Mouse (Mus musculus) 3134 (cell line): ENCODE results near the gene Olfml2a.

Experiments used
- DNase-seq: peaks from one replicate; pipeline ENCODE4 v3.0.0-alpha.2; 2011; ENCODE audit warnings: low spot score; ENCODE audit not compliant: insufficient read length; ENCODE audit errors: extremely low read depth

Gene Olfml2a

GRCm38 (mm10) chr2:38977837-38978236, 46.1 kb downstream of the Olfml2a start:
- no peak for DNase-seq

- DNase-seq: no peak
These were observed 51.7 kb downstream of the Olfml2a start for GRCm38 (mm10) chr2:38983456-38983855.

- peak; percentile 90 for DNase-seq
These were observed 54.8 kb downstream of the Olfml2a start for GRCm38 (mm10) chr2:38986580-38986979.

DNA sequence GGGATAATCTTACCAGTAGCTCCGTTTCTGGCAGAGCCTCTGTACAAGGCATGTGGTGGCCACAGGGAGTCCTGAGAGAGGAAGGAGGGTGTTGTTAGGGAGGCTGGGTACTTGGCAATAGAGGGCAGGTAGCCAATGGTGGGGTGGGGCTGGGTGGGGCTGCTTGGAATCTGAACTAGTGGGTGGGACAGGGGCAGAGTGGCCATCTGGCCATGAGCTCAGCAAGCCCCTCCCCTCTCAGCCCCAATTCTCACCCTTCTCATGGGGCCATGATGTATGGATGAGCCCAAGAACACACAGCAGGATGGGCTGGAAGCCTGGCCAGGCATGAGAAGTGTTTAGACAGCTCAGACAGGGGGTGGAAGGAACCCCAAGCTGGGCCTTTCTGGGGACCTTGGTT, 55.6 kb downstream of the Olfml2a start:
- peak; percentile 86 for DNase-seq

GRCm38 (mm10) chr2:38987803-38988510, 56.2 kb downstream of the Olfml2a start:
- DNase-seq: peak; percentile 81

DNA sequence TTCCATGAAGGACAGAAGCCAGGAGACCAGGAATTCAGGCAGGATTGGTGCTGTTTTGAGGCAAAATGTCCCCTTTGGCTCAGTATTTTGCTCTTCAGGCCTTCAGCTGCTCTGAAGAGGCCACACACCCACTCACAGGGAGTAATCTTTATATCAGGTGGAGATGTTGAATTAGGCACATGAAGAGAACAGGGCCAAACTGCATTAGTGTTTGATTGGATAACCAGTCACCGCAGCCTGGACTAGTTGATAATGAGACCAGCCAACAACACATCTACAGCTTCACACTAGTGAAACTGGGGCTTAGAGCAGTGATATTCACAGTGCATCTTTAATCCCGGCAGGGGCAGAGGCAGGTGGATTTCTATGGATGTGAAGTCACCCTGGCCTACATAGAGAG, 57.2 kb downstream of the Olfml2a start:
- DNase-seq: no peak

DNA sequence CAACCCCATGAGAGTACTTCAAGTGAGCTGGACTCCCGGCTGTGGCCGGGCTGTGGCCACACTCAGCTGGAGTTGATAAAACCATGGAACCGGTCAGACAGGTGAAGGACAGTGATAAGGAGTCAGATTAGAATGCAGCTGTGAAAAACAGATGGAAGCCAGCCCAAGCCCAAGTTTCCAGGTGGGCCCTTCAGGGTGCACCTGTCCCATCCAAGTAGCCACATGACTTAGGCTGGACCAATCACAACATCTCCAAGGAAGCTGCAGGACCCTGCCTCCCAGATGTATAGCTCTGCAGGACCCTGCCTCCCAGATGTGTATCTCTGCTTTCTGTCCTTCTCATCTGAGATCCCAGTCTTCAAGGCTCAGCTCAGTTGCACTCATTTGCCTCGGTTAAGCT, 60.2 kb downstream of the Olfml2a start:
- no peak for DNase-seq

DNA sequence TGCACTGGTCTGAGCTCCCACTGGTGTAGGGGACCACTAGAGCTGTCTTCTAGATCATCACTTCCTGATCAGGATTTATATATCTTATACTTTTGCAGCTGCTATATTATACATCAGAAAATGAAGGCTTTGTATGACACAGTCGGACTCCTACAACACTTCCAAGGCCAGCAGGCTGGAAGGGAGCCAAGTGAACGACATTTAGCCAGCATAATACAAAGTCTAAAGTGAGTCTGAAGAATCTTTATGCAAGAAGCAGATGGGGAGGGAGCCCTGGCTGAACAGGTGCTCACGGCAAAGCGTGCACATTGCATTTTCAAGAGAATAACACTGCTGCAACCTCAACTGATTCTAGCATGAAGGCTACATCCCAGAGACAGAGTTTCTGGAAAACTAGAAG, 60.7 kb downstream of the Olfml2a start:
- DNase-seq: no peak

- DNase-seq: peak; percentile 92
These were observed 65.9 kb downstream of the Olfml2a start, which contains the start of gene Wdr38 for GRCm38 (mm10) chr2:38997386-38998374. Gene Wdr38 (plus strand): TSS chr2:38997476.

GRCm38 (mm10) chr2:38999381-38999780, 67.6 kb downstream of the Olfml2a start:
- DNase-seq: no peak

GRCm38 (mm10) chr2:38999910-39000586, 68.3 kb downstream of the Olfml2a start:
- DNase-seq: peak; percentile 39

DNA sequence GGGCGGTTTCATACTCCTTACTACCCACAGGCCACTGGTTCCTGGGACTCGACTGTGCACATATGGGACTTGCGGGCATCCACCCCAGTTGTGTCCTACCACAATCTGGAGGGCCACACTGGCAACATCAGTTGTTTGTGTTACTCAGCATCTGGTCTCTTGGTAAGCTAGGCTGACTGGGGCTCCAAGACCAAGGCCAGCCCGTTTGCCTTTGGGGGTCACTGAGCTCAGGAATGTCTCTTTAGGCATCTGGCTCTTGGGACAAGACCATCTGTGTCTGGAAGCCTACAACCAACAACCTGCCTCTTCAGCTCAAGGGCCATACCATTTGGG, 68.8 kb downstream of the Olfml2a start:
- no peak for DNase-seq

GRCm38 (mm10) chr2:39001866-39002265, 70.1 kb downstream of the Olfml2a start:
- no peak for DNase-seq

- DNase-seq: no peak
These were observed 71.3 kb downstream of the Olfml2a start for GRCm38 (mm10) chr2:39003106-39003505.

GRCm38 (mm10) chr2:39003512-39003911, 71.7 kb downstream of the Olfml2a start:
- DNase-seq: no peak

- DNase-seq: no peak
These were observed 72.6 kb downstream of the Olfml2a start for GRCm38 (mm10) chr2:39004372-39004771.

GRCm38 (mm10) chr2:39004880-39005435, 73.2 kb downstream of the Olfml2a start, which contains the start of gene Arpc5l:
Gene Arpc5l (plus strand): TSS chr2:39005348.
- DNase-seq: peak; percentile 97

- peak; percentile 26 for DNase-seq
These were observed 73.8 kb downstream of the Olfml2a start, which contains the start of gene Rpl35 for GRCm38 (mm10) chr2:39005574-39006079. Gene Rpl35 (minus strand): TSS chr2:39005624.

- no peak for DNase-seq
These were observed 74.5 kb downstream of the Olfml2a start for GRCm38 (mm10) chr2:39006149-39006730.

GRCm38 (mm10) chr2:39007865-39008264, 76.1 kb downstream of the Olfml2a start:
- DNase-seq: peak; percentile 92
